Mouse (Mus musculus) midbrain, embryonic 13.5 days (tissue): ENCODE measurements around the gene Amigo3. TPM values are rescaled to one million over a fixed set of nuclear protein-coding genes. Genes with fewer than 3 reads are reported as not detected.
A peak's percentile ranks its signal among the peaks of the same experiment; 100 is the strongest.

Experiments used
- ATAC-seq: fragments of 200-750 bp; cut with Nextera tagmentation; 2 replicates; pipeline ENCODE4 v1.8.0; 2017; ENCODE audit warnings: mild to moderate bottlenecking, moderate TSS enrichment, moderate library complexity
- H3K27ac ChIP-seq: fragments of 300-500 bp; sonication (generic); 2 replicates; pipeline ENCODE4 v1.5.1; 2015; ENCODE audit warnings: inconsistent platforms, mild to moderate bottlenecking, moderate library complexity
- H3K27me3 ChIP-seq: fragments of 300-500 bp; sonication (generic); 2 replicates; pipeline ENCODE4 v1.6.1; 2015; ENCODE audit warnings: mild to moderate bottlenecking, inconsistent platforms
- H3K36me3 ChIP-seq: fragments of 300-500 bp; sonication (generic); 2 replicates; pipeline ENCODE4 v1.6.1; 2015; ENCODE audit warnings: mild to moderate bottlenecking, inconsistent platforms
- H3K4me1 ChIP-seq: fragments of 300-500 bp; sonication (generic); replicated peaks from 2 replicates; pipeline ENCODE4 v1.6.1; 2015; ENCODE audit warnings: inconsistent platforms
- H3K4me2 ChIP-seq: fragments of 300-500 bp; sonication (generic); replicated peaks from 2 replicates; pipeline ENCODE4 v1.6.1; 2015; ENCODE audit warnings: moderate library complexity, mild to moderate bottlenecking, inconsistent platforms
- H3K4me3 ChIP-seq: fragments of 300-500 bp; sonication (generic); replicated peaks from 2 replicates; pipeline ENCODE4 v1.5.1; 2015; ENCODE audit warnings: mild to moderate bottlenecking, inconsistent platforms
- H3K9ac ChIP-seq: fragments of 300-500 bp; sonication (generic); replicated peaks from 2 replicates; pipeline ENCODE4 v1.6.1; 2015; ENCODE audit warnings: mild to moderate bottlenecking, inconsistent platforms
- H3K9me3 ChIP-seq: fragments of 300-500 bp; sonication (generic); 2 replicates; pipeline ENCODE4 v1.6.1; 2016; ENCODE audit warnings: mild to moderate bottlenecking, inconsistent platforms
- WGBS: fragments of 180-500 bp; shearing (Covaris S2); methylation state at CpG from one replicate; pipeline ENCODE4 v1.1.7; 2015; 5-methylcytosine and 5-hydroxymethylcytosine counted together
- microRNA-seq: library from miRNA; unstranded; fragments of <30 nt; microRNA quantifications from one replicate; pipeline ENCODE4, GENCODE M21; 2016
- polyA plus RNA-seq: library from polyadenylated mRNA; unstranded; fragments of >200 nt; fragmentation: Nextera tagmentation; extraction: Ambion mirVana; gene quantifications from 2 replicates; pipeline ENCODE4 v1.2.1, GENCODE M21; 2015

Amigo3 gene
- polyA plus RNA-seq, 1 experiment from 2014 or later = 3.0 TPM

DNA sequence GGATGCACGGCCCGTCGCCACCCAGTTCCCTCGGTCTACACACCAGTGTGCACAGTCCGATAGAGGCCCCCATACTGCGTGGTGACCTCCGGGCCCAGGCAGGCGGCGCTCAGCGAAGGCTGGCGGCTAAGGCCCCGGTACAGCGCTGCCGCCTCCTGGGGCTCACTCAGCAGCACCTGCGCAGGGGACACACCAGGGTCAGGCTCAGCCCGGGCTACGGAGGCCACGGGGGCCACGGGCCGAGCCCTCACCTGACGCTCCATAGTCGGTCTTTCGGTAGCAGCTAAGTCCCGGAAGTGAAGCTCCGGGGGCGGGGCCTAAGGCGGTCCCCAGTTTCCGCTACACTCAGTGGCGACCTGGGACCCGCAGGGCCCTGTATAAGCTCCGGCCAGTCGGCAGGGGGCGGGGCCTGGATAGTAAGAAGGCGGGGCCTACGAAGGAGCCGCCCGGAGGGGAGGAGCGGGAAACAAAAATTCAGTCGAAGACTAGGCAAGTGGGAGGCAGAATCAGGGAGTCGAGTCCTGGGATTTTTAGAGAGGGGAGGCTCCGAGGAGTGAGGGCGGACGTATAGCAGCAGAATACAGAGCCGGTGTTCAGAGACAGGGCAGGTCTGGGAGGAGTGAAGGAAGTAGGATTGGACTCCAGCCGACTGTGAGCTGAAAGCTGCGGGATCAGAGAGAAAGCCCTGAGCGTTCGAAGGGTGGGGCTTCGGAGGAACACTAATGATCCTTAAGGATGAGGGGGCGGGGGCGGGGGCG is 41.4 kb downstream of the Amigo3 start, which contains the start of gene Apeh:
TSS of gene Apeh (minus strand) at position 423 of the 758 bp plus-strand sequence.
- H3K4me3 ChIP-seq = peak within 1 kb of the TSS; percentile 59
- H3K4me1 ChIP-seq = peaks cover 27% of the 10 kb centered on the region
- no peaks in the 10 kb centered on the region for H3K27me3 ChIP-seq
- H3K36me3 ChIP-seq = peaks cover 43% of the 10 kb centered on the region
- under 1% methylated on average over 52 of the region's 52 CpGs for WGBS
- H3K9me3 ChIP-seq = no peaks in the 10 kb centered on the region
- H3K9ac ChIP-seq = peak within 1 kb of the TSS; percentile 70
- ATAC-seq = peak; percentile 95
- H3K4me2 ChIP-seq = peak within 1 kb of the TSS; percentile 93
- H3K27ac ChIP-seq = peak within 1 kb of the TSS; percentile 65

DNA sequence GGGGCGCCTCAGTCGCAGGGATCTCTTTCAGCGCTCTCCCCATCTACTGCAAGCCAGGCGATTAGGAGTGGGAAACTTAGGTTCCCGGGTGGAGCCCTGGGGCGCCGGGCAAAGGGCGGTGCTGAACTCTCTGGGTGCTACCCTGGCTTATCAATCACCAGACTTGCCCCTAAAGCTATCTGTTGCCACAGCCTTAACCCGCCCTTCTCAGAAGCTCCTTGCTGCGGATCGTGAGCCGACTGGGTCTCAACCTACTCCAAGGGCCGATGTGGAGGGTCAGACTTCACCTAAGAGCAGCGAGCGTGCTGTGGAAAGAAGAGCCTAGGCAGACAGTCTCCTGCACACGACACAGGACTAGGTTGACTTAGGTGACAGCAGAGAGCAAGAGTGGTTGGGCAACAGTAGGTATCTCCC is 42.0 kb downstream of the Amigo3 start:
- Histone ChIP-seq H3K9ac (peak overlapping the region; percentile 70), H3K4me2 (peak overlapping the region; percentile 93), H3K36me3 (peaks cover 43% of the 10 kb centered on the region), H3K4me1 (peaks cover 27% of the 10 kb centered on the region), H3K27me3 (no peaks in the 10 kb centered on the region), H3K9me3 (no peaks in the 10 kb centered on the region), H3K4me3 (peak overlapping the region; percentile 59), H3K27ac (peak overlapping the region; percentile 65)
- WGBS = 0% methylated on average over 16 of the region's 16 CpGs
- peak; percentile 30 for ATAC-seq

DNA sequence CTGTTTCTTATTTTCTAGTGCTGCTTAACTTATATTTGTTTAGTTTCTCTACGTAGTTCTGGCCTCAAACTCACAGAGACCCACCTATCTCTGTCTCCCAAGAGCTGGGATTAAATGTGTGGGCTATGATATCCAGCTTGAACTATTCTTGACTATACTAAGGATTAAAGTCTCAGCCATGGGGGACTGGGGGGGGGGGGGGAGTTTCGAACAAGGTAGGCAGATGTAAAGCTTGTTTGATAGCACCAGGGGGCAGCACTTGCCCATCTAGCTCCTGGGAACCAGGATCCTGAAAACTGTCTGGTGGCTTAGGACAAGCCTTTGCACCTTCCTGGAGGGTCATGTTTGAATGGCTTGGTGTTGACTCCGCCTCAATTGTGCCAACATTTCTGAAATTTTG is 42.6 kb downstream of the Amigo3 start:
- Histone ChIP-seq H3K36me3 (peaks cover 39% of the 10 kb centered on the region), H3K27ac (no peak overlapping the region), H3K27me3 (no peaks in the 10 kb centered on the region), H3K4me3 (peak overlapping the region; percentile 59), H3K9me3 (no peaks in the 10 kb centered on the region), H3K9ac (no peak overlapping the region), H3K4me2 (peak overlapping the region; percentile 93), H3K4me1 (peaks cover 27% of the 10 kb centered on the region)
- ATAC-seq = no peak
- WGBS = 7% methylated on average over 3 of the region's 3 CpGs

DNA sequence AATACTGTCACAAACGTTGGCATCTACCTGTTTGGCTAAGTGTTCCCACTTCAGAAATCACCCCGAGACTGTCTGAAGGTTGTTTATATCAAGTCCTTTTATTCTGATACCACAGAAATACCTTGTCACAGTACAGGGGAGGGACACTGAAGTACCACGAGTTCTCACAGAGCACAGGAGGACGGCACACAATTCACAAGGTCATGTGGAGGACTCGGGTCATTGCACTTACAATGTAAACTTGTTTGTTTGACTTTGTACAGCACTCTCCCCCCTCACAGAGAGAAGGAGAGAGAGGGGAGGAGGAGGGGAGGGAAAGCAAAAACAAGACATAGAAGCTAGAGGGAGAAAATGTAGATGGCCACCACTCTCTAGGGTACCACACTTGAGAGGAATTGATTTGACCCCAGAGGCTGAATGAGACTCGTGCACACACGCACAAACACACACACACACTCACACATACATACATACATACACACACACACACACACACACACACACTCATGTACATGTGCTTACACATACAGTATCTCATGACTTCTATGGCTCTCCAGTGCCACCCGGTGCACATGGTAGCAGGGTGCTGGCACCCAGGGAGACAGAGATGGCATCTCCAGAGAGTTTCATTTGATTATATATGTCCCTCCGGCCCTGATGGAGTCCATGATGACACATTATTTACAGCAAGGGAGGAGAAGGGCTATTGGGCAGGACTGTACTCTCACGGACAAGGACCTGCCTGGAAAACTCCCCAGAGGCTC is 43.2 kb downstream of the Amigo3 start:
- no peak overlapping the region for H3K4me3 ChIP-seq
- H3K9ac ChIP-seq = no peak overlapping the region
- no peaks in the 10 kb centered on the region for H3K27me3 ChIP-seq
- 62% methylated on average over 10 of the region's 10 CpGs for WGBS
- H3K4me2 ChIP-seq = no peak overlapping the region
- H3K36me3 ChIP-seq = peaks cover 39% of the 10 kb centered on the region
- H3K9me3 ChIP-seq = no peaks in the 10 kb centered on the region
- peaks cover 27% of the 10 kb centered on the region for H3K4me1 ChIP-seq
- no peak overlapping the region for H3K27ac ChIP-seq
- ATAC-seq = no peak

DNA sequence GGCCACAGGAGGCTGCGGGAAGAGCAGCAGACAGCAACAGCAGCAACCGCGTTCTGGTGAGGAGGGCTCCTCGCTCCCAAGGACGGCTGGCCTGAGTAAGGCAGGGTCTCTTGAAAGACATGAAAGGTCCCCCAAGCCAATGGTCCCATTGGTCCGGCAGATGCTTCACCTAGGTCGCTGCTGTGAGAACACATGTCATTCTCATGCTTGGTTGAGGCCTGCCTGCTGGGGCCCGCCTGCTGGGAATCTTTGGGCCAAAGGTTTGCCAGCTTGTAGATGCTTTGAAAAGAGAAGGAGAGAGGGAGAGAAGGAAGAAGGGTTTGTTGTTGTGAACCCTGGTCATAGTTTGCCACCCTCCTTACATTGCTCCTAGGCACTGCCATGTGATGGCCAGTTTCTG is 46.7 kb downstream of the Amigo3 start:
- no peak for ATAC-seq
- 80% methylated on average over 8 of the region's 8 CpGs for WGBS
- peaks cover 49% of the 10 kb centered on the region for H3K36me3 ChIP-seq
- no peak overlapping the region for H3K27ac ChIP-seq
- H3K4me1 ChIP-seq = peaks cover 16% of the 10 kb centered on the region
- no peak overlapping the region for H3K4me2 ChIP-seq
- no peaks in the 10 kb centered on the region for H3K27me3 ChIP-seq
- H3K9ac ChIP-seq = no peak overlapping the region
- H3K4me3 ChIP-seq = no peak overlapping the region
- H3K9me3 ChIP-seq = no peaks in the 10 kb centered on the region

DNA sequence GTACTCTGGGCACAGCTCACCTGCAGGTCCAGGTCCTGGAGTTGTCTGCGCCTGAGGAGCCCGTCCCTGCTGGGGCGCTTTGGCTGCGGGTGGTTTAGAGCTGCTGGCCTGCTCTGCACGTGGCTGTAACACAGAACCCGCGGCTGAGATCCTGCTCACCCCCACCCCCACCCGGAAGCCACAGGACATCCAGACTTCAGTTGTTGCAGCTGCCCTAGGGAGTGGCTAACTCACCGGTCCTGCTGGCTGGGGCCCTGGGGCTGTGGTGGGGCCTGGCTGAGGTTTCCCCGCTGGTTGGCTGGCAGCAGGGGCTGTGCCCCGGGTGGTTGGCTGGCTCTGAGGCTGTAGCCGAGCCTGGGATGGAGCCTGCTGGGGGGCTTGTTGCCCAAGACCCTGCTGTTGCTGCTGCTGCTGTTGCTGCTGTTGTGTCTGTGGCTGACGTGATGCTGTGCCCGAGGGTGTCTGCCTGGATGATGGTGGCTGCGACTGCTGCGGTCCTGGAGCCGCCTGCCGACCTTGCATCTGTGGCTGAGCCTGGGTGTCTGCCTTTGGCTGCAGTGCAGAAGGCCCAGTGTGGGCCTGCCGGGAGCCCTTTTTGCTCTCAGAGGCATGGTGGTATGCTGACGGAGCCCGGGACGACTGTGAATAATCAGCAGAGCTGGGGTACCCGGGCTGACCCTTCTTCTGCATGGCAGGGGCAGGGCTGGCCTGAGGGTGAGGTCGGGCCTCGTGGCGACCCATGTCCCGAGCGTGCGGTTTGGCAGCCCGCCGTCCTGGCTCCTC is 52.0 kb downstream of the Amigo3 start:
- peak overlapping the region; percentile 39 for H3K27ac ChIP-seq
- peak; percentile 35; the same call in 1 of the 2 replicates for ATAC-seq
- H3K36me3 ChIP-seq = peaks cover 83% of the 10 kb centered on the region

More for the DNA sequence above, 52.0 kb downstream of the Amigo3 start:
- Histone ChIP-seq H3K9me3 (no peaks in the 10 kb centered on the region), H3K4me1 (peaks cover 15% of the 10 kb centered on the region), H3K9ac (peak overlapping the region; percentile 20; the same call in 1 of the 2 replicates), H3K4me2 (no peak overlapping the region), H3K27me3 (no peaks in the 10 kb centered on the region), H3K4me3 (no peak overlapping the region)
- WGBS = 40% methylated on average over 31 of the region's 31 CpGs

Small RNAs within 50 kb of the gene (microRNA-seq; reads per million reads assigned to microRNA genes)
- not detected for gene Gm47303
- gene Mir7088 = not detected

Other genes with a start within 250 kb of the Amigo3 start
- 126 and 132 TPM in 2 replicates for gene Rbm6, start 179.9 kb upstream of the Amigo3 start, polyA plus RNA-seq
- gene Mon1a, start 165.0 kb upstream of the Amigo3 start, polyA plus RNA-seq = 21.5 and 23.8 TPM in 2 replicates
- 1.2 and 2.3 TPM in 2 replicates for gene Mst1r, start 146.3 kb upstream of the Amigo3 start, polyA plus RNA-seq
- gene Actl11, start 124.7 kb upstream of the Amigo3 start, polyA plus RNA-seq = not detected in 2 replicates
- gene Camkv, start 117.5 kb upstream of the Amigo3 start, polyA plus RNA-seq = 18.9 and 19.9 TPM in 2 replicates
- gene Traip, start 103.0 kb upstream of the Amigo3 start, polyA plus RNA-seq = 15.0 and 15.1 TPM in 2 replicates
- 3.5 and 4.7 TPM in 2 replicates for gene Uba7, start 77.7 kb upstream of the Amigo3 start, polyA plus RNA-seq
- 0.66 and 1.3 TPM in 2 replicates for gene Gm20661, start 70.1 kb upstream of the Amigo3 start, polyA plus RNA-seq
- 13.2 and 13.5 TPM in 2 replicates for gene Inka1, start 67.3 kb upstream of the Amigo3 start, polyA plus RNA-seq
- gene Cdhr4, start 60.7 kb upstream of the Amigo3 start, polyA plus RNA-seq = 1.7 and 1.8 TPM in 2 replicates
- 0.36 and 0.95 TPM in 2 replicates for gene Gm20662, start 56.8 kb upstream of the Amigo3 start, polyA plus RNA-seq
- 97.2 and 107 TPM in 2 replicates for gene Ip6k1, start 50.7 kb upstream of the Amigo3 start, polyA plus RNA-seq
- 18.1 and 18.5 TPM in 2 replicates for gene Gmppb, start 3.9 kb upstream of the Amigo3 start, polyA plus RNA-seq
- gene Mst1, start 27.3 kb downstream of the Amigo3 start, polyA plus RNA-seq = 0.11 and 0.23 TPM in 2 replicates
- gene Rnf123, start 30.2 kb downstream of the Amigo3 start, polyA plus RNA-seq = 46.2 and 55.6 TPM in 2 replicates
- 56.3 and 62.5 TPM in 2 replicates for gene Apeh, start 41.4 kb downstream of the Amigo3 start, polyA plus RNA-seq
- gene Bsn, start 137.2 kb downstream of the Amigo3 start, polyA plus RNA-seq = 7.1 and 8.0 TPM in 2 replicates
- gene Dag1, start 210.8 kb downstream of the Amigo3 start, polyA plus RNA-seq = 50.5 and 57.8 TPM in 2 replicates
- 118 TPM in 2 replicates for gene Nicn1, start 237.3 kb downstream of the Amigo3 start, polyA plus RNA-seq
- 33.6 and 35.5 TPM in 2 replicates for gene Amt, start 243.7 kb downstream of the Amigo3 start, polyA plus RNA-seq